Mouse (Mus musculus) olfactory bulb, adult 2 months (tissue): ENCODE data around the gene Lrmda.

ENCODE experiments used
- CTCF ChIP-seq: fragments of 200-500 bp; IDR thresholded peaks from 2 replicates; pipeline ENCODE4 v1.5.1; 2012; ENCODE audit warnings: low read depth, mild to moderate bottlenecking, low read length, moderate library complexity; ENCODE audit not compliant: insufficient read depth
- POLR2A ChIP-seq: fragments of 200-500 bp; IDR thresholded peaks from 2 replicates; pipeline ENCODE4 v1.6.1; 2012; ENCODE audit warnings: mild to moderate bottlenecking, low read depth, low read length, moderate library complexity; ENCODE audit not compliant: insufficient read depth

GRCm38 (mm10) chr14:21982592-21983310, 36.8 kb upstream of the Lrmda start:
- TF ChIP-seq POLR2A (no peak), CTCF (no peak)
